Mouse (Mus musculus) ovary, postnatal 10 days (tissue): ENCODE data around the gene Gm39115.
"Not testable (repeated sequence)": the region's sequence is repeated elsewhere in the genome, so short reads cannot be mapped to it uniquely, and the experiment has no call there.

Source experiments
- DNase-seq: peaks from one replicate; pipeline ENCODE4 v3.0.0; 2022; ENCODE audit warnings: low spot score

The Gm39115 gene

DNA sequence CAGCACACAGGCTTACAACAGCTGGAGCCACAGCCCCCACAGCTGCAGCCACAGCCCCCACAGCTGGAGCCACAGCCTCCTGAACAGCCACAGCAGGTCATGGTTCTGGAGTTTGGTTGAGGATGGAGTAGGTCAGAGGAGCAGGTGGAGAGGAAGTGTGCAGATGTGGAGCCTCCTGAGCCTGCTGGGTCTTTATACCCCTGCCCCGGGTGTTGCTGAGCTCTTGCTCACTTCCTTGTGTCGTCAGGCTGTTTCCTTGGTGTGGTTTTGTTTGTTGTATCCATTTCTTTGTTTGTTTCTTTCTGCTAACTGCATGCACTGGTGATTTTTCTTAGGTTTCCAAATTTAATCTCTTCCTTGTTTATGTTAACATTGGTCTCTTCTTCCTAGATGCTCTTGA lies at the start of gene Gm39115:
TSS of gene Gm39115 (minus strand) at position 101 of the 400 bp plus-strand sequence.
- not testable (repeated sequence) for DNase-seq

- DNase-seq: no peak
Measured at GRCm38 (mm10) chr7:142181021-142181420, 45.2 kb upstream of the Gm39115 start.

DNA sequence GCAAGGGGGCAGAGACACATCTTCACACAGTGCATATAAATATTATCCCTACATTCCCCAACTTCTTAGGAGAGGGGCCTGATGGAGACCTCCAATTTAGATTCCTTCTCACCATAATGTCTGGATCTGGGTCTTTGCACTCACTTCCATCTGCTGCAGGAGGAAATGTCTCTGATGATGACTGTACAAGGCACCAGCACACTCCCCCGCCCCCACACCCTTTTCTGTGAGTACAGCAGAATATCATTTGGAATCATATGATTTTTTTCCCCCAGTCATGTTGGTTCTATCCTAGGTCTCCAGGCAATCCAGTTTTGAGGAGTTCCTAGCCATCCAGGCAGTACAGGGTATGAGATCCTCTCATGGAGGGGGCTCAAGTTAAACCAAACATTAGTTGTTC lies 42.9 kb upstream of the Gm39115 start:
- DNase-seq: no peak

DNA sequence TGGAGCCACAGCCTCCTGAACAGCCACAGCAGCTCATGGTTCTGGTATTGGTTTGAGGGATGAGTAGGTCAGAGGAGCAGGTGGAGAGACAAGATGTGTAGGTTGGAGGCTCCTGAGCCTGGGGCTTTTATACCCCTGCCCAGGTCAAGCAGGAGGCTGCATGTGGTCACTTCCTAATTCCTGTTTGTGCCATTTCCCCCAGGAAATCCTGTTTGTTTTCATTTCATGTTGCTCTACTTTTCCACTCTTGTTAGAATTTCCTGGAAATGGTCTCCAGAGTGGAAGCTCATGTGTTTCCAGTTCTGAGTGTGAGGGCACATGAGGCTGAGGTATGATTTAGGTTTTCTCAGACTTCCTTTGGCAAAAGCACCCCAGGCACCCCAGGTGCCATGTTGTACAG lies 40.1 kb upstream of the Gm39115 start, which contains the start of gene Krtap5-2:
TSS of gene Krtap5-2 (minus strand) at position 101 of the 400 bp plus-strand sequence.
- not testable (repeated sequence) for DNase-seq

DNA sequence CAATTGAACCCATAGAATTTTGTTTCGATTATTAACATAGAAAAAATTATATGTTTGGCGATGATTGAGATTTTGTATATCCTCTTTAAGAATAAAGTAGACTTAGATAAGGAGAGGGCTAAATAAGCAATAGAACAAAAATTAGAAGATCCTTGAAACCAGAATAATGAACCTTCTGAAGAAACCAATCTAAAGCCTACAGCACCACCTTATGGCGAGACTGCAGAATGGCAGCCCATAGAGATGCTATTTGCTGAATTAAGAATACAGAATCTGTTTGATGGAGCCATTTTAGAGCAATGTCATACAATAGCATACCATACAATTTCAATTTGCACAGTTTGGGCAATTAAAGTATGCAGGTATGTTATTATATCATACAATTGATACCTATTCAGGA lies 34.0 kb upstream of the Gm39115 start:
- no peak for DNase-seq

DNA sequence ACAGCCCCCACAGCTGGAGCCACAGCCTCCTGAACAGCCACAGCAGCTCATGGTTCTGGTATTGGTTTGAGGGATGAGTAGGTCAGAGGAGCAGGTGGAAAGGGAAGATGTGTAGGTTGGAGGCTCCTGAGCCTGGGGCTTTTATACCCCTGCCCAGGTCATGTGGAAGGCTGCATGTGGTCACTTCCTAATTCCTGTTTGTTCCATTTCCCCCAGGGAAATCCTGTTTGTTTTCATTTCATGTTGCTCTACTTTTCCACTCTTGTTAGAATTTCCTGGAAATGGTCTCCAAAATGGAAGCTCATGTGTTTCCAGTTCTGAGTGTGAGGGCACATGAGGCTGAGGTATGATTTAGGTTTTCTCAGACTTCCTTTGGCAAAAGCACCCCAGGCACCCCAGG lies 29.8 kb upstream of the Gm39115 start, which contains the start of gene Gm4553:
TSS of gene Gm4553 (minus strand) at position 101 of the 400 bp plus-strand sequence.
- not testable (repeated sequence) for DNase-seq

DNA sequence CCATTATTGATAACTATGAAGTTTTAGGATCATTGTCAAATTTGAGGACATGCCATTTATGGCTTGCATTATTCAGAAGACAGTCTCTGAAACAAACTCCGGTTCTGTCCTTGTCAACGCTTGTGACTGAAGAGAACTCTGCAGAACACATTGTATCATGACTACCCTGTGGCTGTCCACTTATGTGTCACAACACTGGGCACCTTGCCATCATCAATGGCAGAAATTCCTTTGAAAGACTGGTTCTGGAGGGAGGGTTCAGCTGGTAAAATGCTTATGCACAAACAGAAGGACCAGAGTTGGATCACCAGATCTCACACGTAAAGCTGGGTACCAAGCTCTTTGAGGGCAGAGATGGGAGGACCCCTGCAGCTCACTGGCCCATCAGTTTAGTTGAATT lies 23.5 kb upstream of the Gm39115 start:
- DNase-seq: no peak

DNA sequence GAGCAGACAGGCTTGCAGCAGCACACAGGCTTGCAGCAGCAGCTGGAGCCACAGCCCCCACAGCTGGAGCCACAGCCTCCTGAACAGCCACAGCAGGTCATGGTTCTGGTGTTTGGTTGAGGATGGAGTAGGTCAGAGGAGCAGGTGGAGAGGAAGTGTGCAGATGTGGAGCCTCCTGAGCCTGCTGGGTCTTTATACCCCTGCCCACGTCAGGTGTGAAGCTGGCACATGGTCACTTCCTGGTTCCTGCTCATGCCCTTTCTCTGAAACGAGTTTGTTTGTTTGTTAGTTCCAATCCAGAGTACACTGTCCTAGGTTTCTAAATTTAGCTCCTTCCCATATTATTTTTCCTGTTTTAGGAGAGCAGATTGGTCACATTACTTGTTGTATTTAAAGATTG lies 21.2 kb upstream of the Gm39115 start, which contains the start of gene Gm29735:
TSS of gene Gm29735 (minus strand) at position 101 of the 400 bp plus-strand sequence.
- DNase-seq: not testable (repeated sequence)

GRCm38 (mm10) chr7:142155308-142155707 lies 19.5 kb upstream of the Gm39115 start:
- no peak for DNase-seq

DNA sequence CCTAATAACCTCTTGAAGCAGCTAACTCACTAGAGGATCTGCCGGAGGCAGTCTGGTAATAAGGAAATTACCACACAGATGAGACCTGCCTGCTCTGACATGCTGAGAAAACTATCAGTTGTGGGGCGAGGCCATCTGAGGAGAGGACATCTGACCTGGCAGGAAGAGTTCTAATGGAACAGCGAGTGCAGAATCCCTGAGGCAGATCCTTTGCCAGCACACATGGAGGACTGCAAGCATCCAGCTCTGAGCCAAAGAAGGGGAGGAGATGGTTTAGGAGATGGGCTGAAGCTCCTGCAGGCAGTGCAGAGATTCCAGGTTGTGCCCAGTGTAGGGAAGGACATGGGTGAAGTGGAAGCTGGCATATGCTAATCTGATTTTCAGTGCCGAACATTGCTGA lies 16.4 kb upstream of the Gm39115 start:
- no peak for DNase-seq

DNA sequence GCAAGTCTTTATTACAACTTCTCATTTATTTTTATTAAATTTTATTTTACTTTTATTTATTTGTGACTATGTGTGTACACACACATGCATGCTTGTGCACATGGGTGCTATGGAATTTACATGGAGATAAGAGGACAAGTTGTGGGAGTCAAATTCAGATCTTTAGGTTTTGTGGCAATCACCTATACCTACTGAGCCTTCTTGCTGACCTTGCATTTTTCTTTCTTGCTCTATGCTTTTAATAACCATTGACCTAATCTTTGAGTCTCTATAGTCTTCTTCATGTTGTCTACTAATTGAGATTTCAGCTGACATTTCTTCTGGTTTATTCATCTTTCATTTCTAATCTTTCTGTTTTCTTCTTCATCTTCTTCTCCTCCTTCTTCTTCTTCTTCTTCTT lies 12.8 kb upstream of the Gm39115 start:
- DNase-seq: no peak

- DNase-seq: no peak
Measured at GRCm38 (mm10) chr7:142146033-142146432, 10.2 kb upstream of the Gm39115 start.

- no peak for DNase-seq
Measured at GRCm38 (mm10) chr7:142145413-142145940, 9.6 kb upstream of the Gm39115 start.

DNA sequence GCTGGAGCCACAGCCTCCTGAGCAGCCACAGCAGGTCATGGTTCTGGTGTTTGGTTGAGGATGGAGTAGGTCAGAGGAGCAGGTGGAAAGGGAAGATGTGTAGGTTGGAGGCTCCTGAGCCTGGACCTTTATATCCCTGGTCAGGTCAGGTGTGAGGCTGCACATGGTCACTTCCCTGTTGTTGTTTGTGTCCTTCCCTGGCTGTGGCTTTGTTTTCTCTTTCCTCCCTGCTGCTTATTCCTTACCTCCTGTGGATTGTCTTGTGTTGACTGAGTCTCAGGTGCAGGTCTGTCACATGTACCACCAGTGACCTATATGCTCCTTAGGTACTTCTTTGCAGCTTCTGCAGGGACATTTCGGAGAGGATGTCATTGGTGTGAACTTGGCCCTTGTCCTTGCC lies 8.7 kb upstream of the Gm39115 start, which contains the start of gene Gm45337:
TSS of gene Gm45337 (minus strand) at position 101 of the 400 bp plus-strand sequence.
- DNase-seq: no peak

DNA sequence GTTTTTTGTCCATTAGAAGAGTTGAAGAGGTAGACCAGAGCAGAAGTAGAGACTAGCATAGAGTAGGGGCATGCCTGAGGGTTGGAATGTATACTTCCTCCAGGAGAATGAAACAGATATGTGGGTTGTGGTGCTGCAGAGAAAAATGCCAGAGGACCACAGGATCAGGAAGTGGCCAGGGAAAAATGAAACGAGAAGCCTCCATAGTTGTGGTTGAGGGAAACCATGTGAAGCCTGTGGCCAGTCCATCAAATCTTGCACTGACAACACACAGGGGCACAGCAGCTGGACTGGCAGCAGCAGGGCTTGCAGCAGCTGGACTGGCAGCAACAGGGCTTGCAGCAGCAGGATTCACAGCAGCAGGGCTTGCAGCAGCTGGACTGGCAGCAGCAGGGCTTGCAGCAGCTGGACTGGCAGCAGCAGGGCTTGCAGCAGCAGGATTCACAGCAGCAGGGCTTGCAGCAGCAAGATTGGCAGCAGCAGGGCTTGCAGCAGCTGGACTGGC lies 7.7 kb upstream of the Gm39115 start:
- not testable (repeated sequence) for DNase-seq

DNA sequence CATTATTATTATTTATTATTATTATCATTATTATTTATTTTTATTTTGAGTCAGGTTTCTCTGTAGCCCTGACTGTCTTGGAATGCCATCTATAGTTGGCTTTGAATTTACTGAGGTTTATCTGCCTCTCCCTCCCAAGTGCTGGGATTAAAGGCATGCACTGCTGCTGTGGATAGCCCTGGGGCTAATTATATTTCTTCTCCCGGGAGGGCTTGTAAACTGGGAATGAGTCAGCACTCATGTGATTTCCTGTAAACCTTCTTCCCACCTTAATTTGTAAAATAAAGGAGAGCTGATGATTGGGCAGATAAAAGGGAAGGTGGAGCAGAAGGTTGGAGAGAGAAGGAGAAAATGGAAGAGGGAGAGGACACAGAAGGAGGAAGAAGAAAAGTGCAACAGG lies 4.9 kb upstream of the Gm39115 start:
- DNase-seq: no peak

- no peak for DNase-seq
Measured at GRCm38 (mm10) chr7:142134206-142134995, 1.4 kb downstream of the Gm39115 start.

- DNase-seq: no peak
Measured at GRCm38 (mm10) chr7:142128843-142129242, 7.0 kb downstream of the Gm39115 start.

DNA sequence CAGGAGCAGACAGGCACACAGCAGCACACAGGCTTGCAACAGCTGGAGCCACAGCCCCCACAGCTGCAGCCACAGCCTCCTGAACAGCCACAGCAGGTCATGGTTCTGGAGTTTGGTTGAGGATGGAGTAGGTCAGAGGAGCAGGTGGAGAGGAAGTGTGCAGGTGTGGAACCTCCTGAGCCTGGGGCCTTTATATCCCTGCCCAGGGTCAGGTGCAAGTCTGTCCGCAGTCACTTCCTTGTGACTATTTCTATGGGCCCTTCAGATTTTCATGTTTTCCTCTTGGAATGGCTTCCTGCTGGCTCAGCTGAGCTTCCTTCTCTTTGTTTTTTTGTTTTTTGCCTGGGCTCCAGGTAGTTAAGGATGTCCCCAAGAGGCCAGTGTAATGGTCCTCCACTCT lies 15.2 kb downstream of the Gm39115 start, which contains the start of gene Gm45618:
TSS of gene Gm45618 (minus strand) at position 101 of the 400 bp plus-strand sequence.
- DNase-seq: not testable (repeated sequence)

DNA sequence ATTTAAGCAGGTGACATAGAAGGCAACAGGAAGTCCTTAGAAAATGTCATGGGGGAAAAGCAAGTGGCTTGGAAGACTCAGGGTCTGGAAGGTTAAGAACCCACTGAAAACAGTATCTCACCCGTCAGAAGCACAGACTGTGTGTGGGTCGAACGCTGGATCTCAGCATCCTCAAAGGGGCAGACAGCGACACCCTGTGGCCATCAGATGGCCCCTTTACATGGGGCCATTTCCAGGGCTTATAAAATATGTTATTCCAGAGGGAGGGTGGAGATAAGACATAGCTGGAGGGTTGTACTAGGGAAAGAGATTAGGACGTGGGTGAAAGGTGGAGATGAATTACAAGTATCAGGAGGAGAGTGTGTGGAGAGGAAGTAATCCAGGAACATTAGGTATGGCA lies 16.2 kb downstream of the Gm39115 start:
- DNase-seq: no peak

GRCm38 (mm10) chr7:142104747-142105146 lies 31.1 kb downstream of the Gm39115 start:
- DNase-seq: no peak

DNA sequence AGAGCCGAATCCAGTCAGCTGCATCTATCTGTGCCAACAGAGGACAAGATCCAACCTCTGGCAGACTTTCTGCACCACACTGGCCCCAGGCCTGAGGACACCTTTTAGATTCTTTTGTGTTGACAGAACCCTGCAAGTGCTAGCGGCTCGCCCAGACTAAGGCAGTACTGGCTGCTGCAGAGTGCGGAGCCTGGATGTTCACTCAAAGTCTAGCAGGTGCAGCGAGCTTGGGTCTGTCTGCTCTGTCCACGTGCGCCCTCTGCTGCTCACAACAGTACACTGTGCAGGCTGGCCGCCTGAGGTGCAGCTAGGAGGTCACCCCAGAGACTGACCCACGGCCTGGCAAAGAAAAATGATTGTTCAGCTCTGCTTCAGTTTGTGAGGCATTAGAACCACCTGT lies 38.1 kb downstream of the Gm39115 start:
- peak; percentile 42 for DNase-seq

DNA sequence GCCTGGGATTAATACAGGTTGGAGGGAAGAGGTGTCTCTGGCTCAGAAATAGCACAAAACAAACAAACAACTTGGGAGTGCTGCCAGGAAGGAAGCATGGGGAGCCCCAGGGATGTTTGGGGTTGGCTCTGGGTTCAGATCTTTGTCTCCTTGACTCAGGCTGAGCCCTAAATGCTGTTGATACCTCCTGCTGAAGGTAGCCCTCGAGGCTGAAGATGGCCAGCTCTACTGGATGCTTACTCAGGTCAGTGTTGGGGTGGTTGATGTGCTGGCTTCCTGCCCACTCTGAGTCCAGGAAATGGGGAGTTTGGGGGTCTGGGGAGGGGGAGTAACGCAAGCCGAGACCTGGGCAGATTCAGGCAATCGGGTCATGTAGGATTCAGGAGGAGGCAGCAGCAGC lies 39.1 kb downstream of the Gm39115 start:
- DNase-seq: no peak
